Mouse (Mus musculus) retina, postnatal 1 day (tissue): ENCODE data around the gene Nrp1.

Experiments
- DNase-seq: peaks from one replicate; pipeline ENCODE4 v3.0.0-alpha.2; 2012

The Nrp1 gene

DNA sequence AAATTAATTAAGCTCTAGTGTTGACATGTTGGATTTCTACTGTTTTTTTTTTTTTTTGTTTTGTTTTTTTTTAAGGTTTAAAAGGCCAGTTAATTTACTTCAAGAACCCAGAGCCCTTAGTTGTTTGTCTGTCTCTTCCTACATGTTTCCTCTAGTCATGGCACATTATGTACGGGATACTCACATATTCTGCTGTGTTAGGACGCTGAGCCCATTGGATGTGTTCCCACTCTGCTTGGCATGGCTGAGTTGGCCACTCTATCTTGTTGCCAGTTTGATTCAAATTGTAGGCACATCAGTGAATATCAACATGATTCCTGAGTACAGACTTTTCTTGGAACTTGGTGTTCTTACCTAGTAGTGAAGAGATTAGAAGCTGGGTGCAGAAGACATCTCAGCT, 114.5 kb downstream of the Nrp1 start:
- DNase-seq = no peak

- DNase-seq = no peak
Observed at GRCm38 (mm10) chr8:128473456-128474239, 115.2 kb downstream of the Nrp1 start.

DNA sequence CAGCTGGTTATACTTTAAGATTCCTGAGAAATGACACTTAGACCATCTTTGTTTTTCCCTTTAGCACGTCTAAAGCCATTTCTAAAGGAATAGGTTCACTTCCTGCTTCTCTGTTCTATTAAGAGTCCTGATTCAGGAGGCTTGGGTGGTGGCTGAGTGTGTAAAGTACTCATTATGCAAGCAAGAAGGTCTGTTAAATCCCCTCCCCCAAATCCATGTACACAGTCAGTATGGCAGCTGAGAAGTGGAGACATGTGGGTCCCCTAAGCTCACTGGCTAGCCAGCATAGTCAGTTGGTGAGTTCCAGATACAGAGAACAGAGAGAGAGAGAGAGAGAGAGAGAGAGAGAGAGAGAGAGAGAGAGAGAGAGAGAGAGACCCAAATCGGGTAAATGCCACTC, 116.2 kb downstream of the Nrp1 start:
- DNase-seq = no peak

GRCm38 (mm10) chr8:128476206-128476605, 117.8 kb downstream of the Nrp1 start:
- no peak for DNase-seq

DNA sequence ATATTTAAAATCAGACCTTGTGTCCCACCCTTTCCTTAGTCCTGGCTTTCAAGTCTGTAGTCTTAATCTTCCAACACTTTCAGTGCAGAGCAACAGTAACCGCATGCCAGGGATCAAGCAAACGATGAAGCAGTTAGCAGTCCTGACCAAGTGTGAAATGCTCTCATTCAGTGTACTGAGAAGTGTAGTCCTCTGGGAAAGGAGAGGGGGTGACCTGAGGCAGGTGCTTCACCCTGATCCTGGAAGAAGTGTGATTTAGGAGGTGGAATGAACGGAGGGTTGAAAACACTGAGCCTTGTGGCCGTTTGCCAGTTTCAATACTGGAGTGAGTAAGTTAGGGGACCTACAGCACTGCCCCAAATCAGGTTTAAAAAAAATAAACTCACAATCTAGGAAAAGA, 119.6 kb downstream of the Nrp1 start:
- no peak for DNase-seq

- no peak for DNase-seq
Observed at GRCm38 (mm10) chr8:128479309-128480013, 121.1 kb downstream of the Nrp1 start.

DNA sequence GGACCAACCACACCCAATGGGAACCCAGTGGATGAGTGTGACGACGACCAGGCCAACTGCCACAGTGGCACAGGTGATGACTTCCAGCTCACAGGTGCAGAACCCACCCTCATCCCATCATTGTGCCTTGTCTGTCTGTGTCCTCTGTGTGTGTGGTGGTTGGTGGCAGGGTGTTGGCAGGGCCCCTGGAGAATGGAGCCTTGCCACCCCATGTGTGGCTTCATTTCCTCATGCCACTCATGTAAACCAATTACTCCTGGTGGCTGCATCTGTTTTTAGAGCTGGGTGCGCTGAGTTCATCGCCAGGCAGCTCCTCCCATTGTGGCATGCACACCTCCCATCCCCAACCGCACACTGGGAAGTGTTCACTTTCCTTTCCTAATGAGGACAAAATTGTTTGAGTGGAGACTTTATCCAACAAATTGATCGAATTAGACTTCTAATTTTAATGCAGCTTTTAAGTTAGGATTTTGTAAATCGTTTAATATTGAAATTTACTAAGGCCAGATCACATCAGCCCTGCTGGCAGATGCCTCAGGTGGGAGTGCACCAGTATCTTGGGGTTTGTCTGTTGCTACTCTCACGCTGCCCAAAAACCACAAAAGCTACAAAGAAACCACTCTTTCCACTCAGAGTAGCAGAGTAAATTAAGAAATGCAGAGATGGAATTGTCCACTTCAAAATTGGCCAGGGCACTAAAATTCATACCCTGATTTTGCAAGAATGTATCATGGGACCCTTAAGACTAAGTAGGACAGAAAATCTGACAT, 122.7 kb downstream of the Nrp1 start:
- no peak for DNase-seq

DNA sequence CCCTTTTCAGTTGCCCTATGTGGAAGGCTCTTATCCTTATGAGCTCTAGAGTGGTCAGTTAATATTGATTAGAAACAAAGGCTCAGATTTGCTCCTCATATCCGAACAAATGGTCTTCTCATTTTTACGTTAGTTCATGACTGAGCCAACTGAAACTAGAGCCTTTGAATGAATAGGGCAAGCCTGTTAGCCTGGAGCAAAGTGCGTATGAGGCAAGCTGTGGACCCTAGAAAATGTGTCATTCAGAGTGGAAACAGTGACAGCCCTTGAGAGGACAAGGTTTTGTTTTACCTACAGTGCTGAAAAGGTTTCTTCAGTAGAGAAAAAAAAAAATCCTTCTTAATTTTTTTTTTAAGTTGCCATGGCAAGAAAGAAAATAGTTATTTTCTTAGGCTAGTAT, 124.9 kb downstream of the Nrp1 start:
- DNase-seq = no peak

DNA sequence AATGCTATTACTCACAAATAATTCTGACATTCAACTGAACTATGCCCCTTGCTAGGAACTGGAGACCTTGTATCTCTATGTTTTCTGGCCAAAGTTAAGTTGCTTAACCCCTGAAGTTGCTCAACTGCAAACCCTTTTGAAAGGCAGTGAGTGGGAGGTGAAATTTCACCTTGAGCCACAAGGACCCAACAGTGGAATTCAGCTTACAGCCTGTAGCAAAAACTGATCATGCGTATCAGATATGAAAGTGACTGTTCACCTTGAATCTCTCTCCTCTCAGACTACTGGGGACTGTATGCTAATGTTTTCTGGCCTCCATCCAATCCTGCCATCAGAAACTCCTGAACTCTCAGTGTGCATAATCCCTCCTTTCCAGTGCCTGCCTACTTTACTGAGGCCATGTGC, 126.3 kb downstream of the Nrp1 start:
- no peak for DNase-seq

DNA sequence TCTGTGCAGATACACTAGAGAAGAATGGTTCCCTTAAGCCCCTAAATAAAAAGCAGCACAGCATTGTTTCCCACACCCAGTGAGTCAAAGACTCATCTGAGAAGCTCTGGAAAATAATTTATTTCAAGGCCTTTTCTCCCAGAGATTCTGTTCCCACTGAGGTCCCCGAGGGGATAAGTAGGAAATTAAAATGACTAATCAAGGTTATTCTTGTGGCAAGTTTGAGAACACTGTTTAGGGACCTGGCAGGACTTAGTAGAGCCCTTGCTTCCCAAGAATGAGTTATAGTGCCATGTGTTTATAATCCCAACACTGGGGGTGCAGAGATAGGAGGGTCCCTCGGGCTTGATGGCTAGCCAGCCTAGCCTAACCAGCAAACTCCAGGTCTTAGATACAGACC, 127.6 kb downstream of the Nrp1 start:
- DNase-seq = no peak

- DNase-seq = peak; percentile 44
Observed at GRCm38 (mm10) chr8:128487966-128488931, 129.8 kb downstream of the Nrp1 start.

DNA sequence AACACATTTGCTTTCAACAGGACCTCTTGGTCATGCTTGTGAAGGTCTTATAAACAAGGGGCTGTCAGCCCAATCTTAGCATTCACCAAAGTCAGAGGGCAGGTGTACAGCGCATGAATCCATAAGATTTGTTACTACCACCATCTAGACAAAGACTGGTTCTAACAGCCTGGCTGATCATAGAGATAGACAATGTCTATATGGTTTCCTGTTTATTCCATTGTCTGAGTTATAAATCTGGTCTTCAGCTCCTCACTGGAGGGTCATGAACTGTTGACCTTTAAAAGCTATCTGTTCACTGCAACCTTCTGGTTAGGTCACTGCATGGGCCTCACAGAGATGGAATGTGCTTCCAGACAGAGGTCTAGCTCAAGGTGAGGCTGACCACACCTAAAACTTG, 130.9 kb downstream of the Nrp1 start:
- no peak for DNase-seq

GRCm38 (mm10) chr8:128491126-128492067, 133.0 kb downstream of the Nrp1 start:
- peak; percentile 87 for DNase-seq

DNA sequence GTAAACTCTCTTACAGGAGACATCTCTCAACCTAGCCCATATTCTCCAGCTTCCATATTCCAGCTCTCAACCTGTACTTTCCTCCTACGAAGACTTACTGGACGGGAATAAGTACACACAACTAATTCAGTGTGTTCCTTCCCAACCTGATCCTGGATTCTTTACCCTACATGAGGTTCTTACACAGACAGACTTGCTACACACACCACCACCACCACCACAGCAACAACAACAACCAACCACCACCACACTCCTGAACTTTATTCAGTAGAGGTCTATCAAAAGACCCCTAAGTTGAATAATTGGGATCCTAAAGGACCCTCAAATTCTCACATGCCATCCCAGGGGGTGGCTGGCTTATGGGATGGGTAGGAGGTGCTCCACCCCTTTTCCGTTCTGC, 135.4 kb downstream of the Nrp1 start:
- DNase-seq = no peak

DNA sequence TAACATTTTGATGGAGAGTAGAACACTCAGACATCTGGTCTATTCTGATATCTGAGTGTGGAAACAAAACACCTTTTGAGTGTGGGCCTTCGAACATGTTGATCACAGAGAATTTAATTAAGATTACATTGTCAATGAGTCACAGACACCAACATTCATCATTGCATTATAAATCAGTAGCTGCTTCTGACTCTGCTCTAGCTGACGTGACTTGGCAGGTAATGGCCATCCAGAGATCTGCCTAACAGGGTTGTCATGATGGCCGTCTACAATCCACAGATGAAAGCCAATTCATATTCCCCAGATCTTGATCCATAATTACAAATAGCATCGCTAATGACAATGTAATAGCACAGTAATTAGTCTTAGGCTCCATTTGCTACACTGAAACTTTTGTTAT, 140.4 kb downstream of the Nrp1 start:
- no peak for DNase-seq

GRCm38 (mm10) chr8:128504136-128504829, 145.9 kb downstream of the Nrp1 start:
- no peak for DNase-seq

GRCm38 (mm10) chr8:128505866-128506265, 147.5 kb downstream of the Nrp1 start:
- DNase-seq = no peak

DNA sequence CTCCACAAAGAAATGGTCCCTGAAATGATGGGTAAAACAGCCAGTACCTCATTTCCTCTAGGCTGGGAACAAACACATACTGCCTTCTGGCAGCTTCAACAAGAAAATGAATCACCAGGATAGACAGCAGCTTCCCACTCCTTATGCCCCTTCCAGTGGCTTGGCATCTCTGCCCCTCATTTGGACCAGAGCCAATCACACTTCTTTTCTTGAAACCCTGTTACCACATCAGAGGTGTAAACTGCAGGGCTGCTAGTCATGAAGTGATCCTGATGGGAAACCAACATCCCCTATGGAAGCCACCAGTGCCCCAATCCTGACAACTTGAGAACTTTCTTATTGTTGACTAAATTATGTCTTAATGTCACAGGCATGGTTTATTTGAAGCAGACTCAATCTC, 150.3 kb downstream of the Nrp1 start:
- DNase-seq = no peak

GRCm38 (mm10) chr8:128511021-128511420, 152.6 kb downstream of the Nrp1 start:
- no peak for DNase-seq

DNA sequence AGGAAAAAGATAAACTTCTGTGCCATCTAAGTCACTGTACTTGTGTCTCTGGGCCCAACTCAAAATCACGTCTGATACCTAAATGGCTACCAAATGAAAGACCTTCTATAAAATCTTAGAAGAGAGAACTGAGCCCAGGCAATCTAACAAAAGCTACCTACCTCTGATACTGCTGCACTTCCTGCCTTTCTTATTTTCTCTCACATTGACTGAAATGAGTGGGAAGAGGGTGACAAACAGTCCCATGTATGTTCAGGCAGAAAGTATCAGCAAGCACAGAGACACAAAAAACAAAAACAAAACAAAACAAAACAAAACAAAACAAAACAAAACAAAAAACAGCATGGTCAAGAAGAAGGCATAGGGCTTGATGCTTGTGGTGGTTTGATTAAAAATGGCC, 153.3 kb downstream of the Nrp1 start:
- no peak for DNase-seq
